Mouse (Mus musculus) liver, embryonic 14.5 days (tissue): ENCODE measurements around the gene Wwc1. TPM values are rescaled to one million over a fixed set of nuclear protein-coding genes. Genes with fewer than 3 reads are reported as not detected.

Experiments used
- ATAC-seq: fragments of 200-750 bp; cut with Nextera tagmentation; 2 replicates; pipeline ENCODE4 v1.8.0; 2017; ENCODE audit warnings: moderate number of reproducible peaks, mild to moderate bottlenecking, moderate library complexity; ENCODE audit not compliant: insufficient read depth
- DNase-seq, 3 experiments: peaks; one replicate each; pipeline ENCODE4 v3.0.0-alpha.2; 2012 to 2013; ENCODE audit warnings: low read depth in 3 of 3, low spot score in 3 of 3
- H3K27ac ChIP-seq: fragments of 300-500 bp; sonication (generic); 2 replicates; pipeline ENCODE4 v1.5.1; 2014; ENCODE audit warnings: moderate library complexity, mild to moderate bottlenecking, control low read depth, inconsistent platforms
- H3K27me3 ChIP-seq: fragments of 300-500 bp; sonication (generic); 2 replicates; pipeline ENCODE4 v1.6.1; 2014; ENCODE audit warnings: mild to moderate bottlenecking, low read length, moderate library complexity; ENCODE audit not compliant: control insufficient read depth, insufficient read depth
- H3K36me3 ChIP-seq: fragments of 300-500 bp; sonication (generic); replicated peaks from 2 replicates; pipeline ENCODE4 v1.6.1; 2014; ENCODE audit warnings: low read depth; ENCODE audit not compliant: control insufficient read depth, insufficient read depth
- H3K4me1 ChIP-seq, 2 experiments: fragments of 200-500 bp in 1 of 2; fragments of 300-500 bp in 1 of 2; sonication (generic) in 1 of 2; replicated peaks; 2 replicates each; pipeline ENCODE4 v1.6.1; 2012 to 2014; ENCODE audit warnings: antibody characterized with exemption in 1 of 2, inconsistent platforms in 1 of 2, low read length in 1 of 2; ENCODE audit not compliant: control insufficient read depth in 2 of 2, insufficient read depth in 2 of 2
- H3K4me2 ChIP-seq: fragments of 300-500 bp; sonication (generic); 2 replicates; pipeline ENCODE4 v1.6.1; 2014; ENCODE audit warnings: low read depth, mild to moderate bottlenecking, control low read depth, moderate library complexity
- H3K4me3 ChIP-seq, 2 experiments: fragments of 200-500 bp in 1 of 2; fragments of 300-500 bp in 1 of 2; sonication (generic) in 1 of 2; 2 replicates each; pipeline ENCODE4 v1.5.1; 2012 to 2014; ENCODE audit warnings: low read depth in 2 of 2, low read length in 2 of 2, mild to moderate bottlenecking in 2 of 2, control low read depth in 1 of 2, inconsistent platforms in 1 of 2, moderate library complexity in 1 of 2; ENCODE audit not compliant: insufficient read depth in 1 of 2
- H3K9ac ChIP-seq: fragments of 300-500 bp; sonication (generic); replicated peaks from 2 replicates; pipeline ENCODE4 v1.6.1; 2014; ENCODE audit warnings: mild to moderate bottlenecking, control low read depth, moderate library complexity
- H3K9me3 ChIP-seq: fragments of 300-500 bp; sonication (generic); 2 replicates; pipeline ENCODE4 v1.6.1; 2016; ENCODE audit warnings: low read length, mixed read lengths; ENCODE audit not compliant: control insufficient read depth
- CTCF ChIP-seq: IDR thresholded peaks from 2 replicates; pipeline ENCODE4 v1.5.1; 2016; ENCODE audit warnings: antibody characterized with exemption, low read depth, control low read depth
- EP300 ChIP-seq: IDR thresholded peaks from 2 replicates; pipeline ENCODE4 v1.6.1; 2016; ENCODE audit warnings: antibody characterized with exemption, low read depth
- WGBS: fragments of 180-500 bp; shearing (Covaris S2); extraction: QIAGEN DNeasy Blood & Tissue Kit; methylation state at CpG from one replicate; pipeline ENCODE4 v1.1.7; 2014; ENCODE audit not compliant: insufficient replicate concordance; 5-methylcytosine and 5-hydroxymethylcytosine counted together
- polyA plus RNA-seq, 2 experiments: library from polyadenylated mRNA; depleted of rRNA in 1 of 2; stranded (reverse) in 1 of 2; unstranded in 1 of 2; fragments of >200 nt; fragmentation: Nextera tagmentation in 1 of 2; extraction: Ambion mirVana in 1 of 2; gene quantifications; 2 replicates each; pipeline versions ENCODE4 v1.2.1 to v1.2.3; 2012 to 2014

Gene Wwc1
- polyA plus RNA-seq, 2 experiments, result 0.65 to 2.5 TPM

GRCm38 (mm10) chr11:35991846-35992245, 11.5 kb upstream of the Wwc1 start:
- no peak overlapping the region for H3K9ac ChIP-seq
- H3K4me2 ChIP-seq, result no peak overlapping the region
- no peaks in the 10 kb centered on the region for H3K27me3 ChIP-seq
- H3K9me3 ChIP-seq, result no peaks in the 10 kb centered on the region
- WGBS, result 50% methylated on average over 2 of the region's 2 CpGs
- ATAC-seq, result no peak
- no peak overlapping the region for H3K27ac ChIP-seq
- H3K4me1 ChIP-seq, result no peaks in the 10 kb centered on the region
- no peaks in the 10 kb centered on the region for H3K36me3 ChIP-seq
- no peak for DNase-seq
- TF ChIP-seq EP300, result no peak
- H3K4me3 ChIP-seq, result no peak overlapping the region

DNA sequence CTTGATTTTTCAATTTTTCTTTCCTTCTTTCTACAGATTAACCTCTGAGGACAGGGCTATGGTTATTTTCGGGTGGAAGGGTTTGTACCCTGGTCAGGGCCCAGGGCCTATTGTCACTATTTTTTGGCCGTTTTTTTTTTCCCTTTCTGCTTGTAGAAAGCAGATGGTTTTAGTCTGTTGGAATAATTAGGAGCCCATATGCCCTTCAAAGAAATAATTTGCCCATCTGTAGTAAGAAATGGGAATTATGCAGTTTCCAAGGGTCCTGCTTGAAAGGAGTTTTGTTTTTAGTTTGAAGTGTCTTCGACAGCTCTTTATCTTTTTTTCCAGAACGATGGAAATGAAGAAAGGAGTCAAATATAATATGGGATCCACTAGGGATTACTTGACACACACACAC, 9.6 kb upstream of the Wwc1 start:
- Histone ChIP-seq H3K27me3 (no peaks in the 10 kb centered on the region), H3K36me3 (no peaks in the 10 kb centered on the region), H3K9ac (no peak overlapping the region), H3K4me3 (no peak overlapping the region), H3K4me1 (no peaks in the 10 kb centered on the region), H3K27ac (no peak overlapping the region), H3K9me3 (no peaks in the 10 kb centered on the region), H3K4me2 (no peak overlapping the region)
- TF ChIP-seq EP300 (no peak), CTCF (no peak)
- no peak for DNase-seq
- 48% methylated on average over 4 of the region's 4 CpGs for WGBS
- ATAC-seq, result no peak

DNA sequence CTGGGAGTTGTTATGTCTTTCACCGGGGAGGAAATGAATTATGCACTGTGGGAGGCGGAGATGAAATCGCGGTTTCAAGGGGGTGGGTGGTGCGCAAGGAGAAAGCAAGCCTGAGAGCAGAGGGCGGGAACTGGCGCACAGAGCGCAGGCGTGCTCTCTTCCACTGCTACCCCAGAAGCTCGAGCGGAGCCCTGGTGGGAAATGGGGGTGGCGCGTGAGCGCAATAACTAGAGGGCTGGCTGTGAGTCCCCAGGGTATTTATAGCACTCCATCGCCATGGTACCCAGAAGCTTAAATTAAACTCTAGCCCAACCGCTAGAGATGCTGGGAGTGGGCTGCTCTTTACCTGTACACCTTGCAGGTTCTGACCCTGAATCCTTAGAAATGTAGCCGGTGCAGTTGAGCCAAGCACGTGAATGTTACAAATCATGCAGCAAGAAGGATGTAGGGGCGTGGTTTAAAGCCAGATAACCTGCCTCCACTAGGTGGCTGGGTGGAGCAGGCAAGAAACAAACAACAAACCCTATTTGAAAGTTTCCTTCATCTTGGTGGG, 5.6 kb upstream of the Wwc1 start:
- no peaks in the 10 kb centered on the region for H3K4me1 ChIP-seq
- no peaks in the 10 kb centered on the region for H3K9me3 ChIP-seq
- TF ChIP-seq EP300 (no peak), CTCF (peak; percentile 43)
- no peak overlapping the region for H3K4me3 ChIP-seq
- H3K27me3 ChIP-seq, result peaks cover 6% of the 10 kb centered on the region; the same call in 1 of the 2 replicates
- DNase-seq (no peak), ATAC-seq (no peak)
- H3K36me3 ChIP-seq, result no peaks in the 10 kb centered on the region
- WGBS, result 2% methylated on average over 19 of the region's 19 CpGs
- no peak overlapping the region for H3K27ac ChIP-seq
- no peak overlapping the region for H3K9ac ChIP-seq
- H3K4me2 ChIP-seq, result peak overlapping the region; percentile 3; the same call in 1 of the 2 replicates

- ATAC-seq (no peak), DNase-seq (no peak)
- H3K9me3 ChIP-seq, result no peaks in the 10 kb centered on the region
- WGBS, result 72% methylated on average over 3 of the region's 3 CpGs
- no peak overlapping the region for H3K4me2 ChIP-seq
- 0 out of 4 replicates have a peak, but pooled peaks cover 0 to 2% of the 10 kb centered on the region in 2 experiments for H3K4me1 ChIP-seq
- no peak overlapping the region for H3K4me3 ChIP-seq
- H3K36me3 ChIP-seq, result no peaks in the 10 kb centered on the region
- H3K9ac ChIP-seq, result no peak overlapping the region
- no peak for TF ChIP-seq EP300
- no peak for TF ChIP-seq CTCF
- peaks cover 36% of the 10 kb centered on the region for H3K27me3 ChIP-seq
- H3K27ac ChIP-seq, result no peak overlapping the region
Measured at GRCm38 (mm10) chr11:35982734-35983133, 2.4 kb upstream of the Wwc1 start.

- H3K27ac ChIP-seq, result no peak overlapping the region
- 2% methylated on average over 56 of the region's 66 CpGs for WGBS
- H3K4me2 ChIP-seq, result peak overlapping the region; percentile 41
- no peak overlapping the region for H3K9ac ChIP-seq
- no peaks in the 10 kb centered on the region for H3K36me3 ChIP-seq
- TF ChIP-seq CTCF, result no peak
- no peak for TF ChIP-seq EP300
- no peaks in the 10 kb centered on the region for H3K9me3 ChIP-seq
- no peak for ATAC-seq
- DNase-seq, result no peak
- H3K4me3 ChIP-seq, result peak overlapping the region; percentile 44 to 52
- peaks cover 0 to 5% of the 10 kb centered on the region in 2 experiments; a peak in 1 of 4 replicates for H3K4me1 ChIP-seq
- H3K27me3 ChIP-seq, result peaks cover 36% of the 10 kb centered on the region
Measured at GRCm38 (mm10) chr11:35979733-35980410, 455 bp downstream of the Wwc1 start.
